Mouse (Mus musculus): ENCODE results near the gene Gm4952.
"Not testable (repeated sequence)": the region's sequence is repeated elsewhere in the genome, so short reads cannot be mapped to it uniquely, and the experiment has no call there.

Gm4952 gene

DNA sequence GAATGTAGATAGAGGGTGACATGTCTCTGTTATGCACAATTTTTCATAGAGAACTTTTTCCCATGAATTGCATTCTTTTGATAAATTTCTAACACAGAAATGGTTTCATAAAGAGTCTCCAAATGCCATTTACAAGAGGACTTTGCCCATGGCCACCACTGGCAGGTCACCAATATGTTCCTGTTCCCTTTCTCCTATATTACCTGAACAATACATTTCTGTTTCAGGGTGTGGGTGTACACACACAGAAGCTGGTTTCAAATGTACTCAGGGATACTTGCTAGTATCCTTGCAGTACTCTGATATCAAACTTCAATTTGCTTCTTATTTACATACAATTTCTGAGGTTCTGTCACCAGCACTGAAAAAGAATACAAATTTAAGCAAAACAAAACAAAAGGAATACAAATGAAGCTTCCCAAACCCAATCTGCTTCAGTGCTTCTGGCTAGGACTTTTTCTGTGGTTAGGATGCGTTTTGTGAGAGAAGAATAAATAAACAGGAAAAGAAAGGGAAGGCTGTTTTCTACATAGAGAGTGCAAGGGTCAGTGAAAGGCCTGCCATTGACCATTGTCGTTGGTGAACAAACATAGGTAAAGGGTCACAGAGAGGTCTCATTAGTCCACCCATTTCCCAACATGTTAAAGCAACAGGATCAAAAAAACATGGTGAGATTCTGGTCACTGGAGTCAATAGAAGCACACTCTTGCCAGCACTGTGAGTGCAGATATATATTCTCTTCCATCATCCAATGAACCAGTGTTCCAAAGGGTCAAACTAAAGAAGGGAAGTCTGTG lies 1.1 kb downstream of the Gm4952 start:
- DNase-seq (ENCODE audit: low spot score in 2 of 2) = no peak

GRCm38 (mm10) chr19:12608336-12608735 lies 8.6 kb downstream of the Gm4952 start:
- no peak for DNase-seq (ENCODE audit: low spot score in 2 of 2)

DNA sequence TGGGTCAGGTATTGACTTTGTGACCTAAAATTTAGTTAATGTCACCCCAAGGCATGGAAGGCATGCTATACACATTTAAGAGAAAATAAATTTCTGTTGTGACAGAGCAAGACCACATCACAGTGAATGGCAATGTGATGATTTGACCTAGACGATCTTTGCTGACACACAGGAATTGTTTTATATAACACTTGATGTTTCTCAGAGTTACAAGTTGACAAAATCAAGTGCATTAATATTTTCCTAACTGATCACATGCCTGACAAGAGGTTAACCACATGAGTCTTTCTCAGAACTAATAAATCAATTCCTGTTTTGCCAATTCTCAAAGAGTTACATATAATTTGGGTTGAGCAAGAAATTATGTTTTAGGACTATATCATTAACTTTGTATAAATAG lies 13.9 kb downstream of the Gm4952 start:
- no peak for DNase-seq (ENCODE audit: low spot score in 2 of 2)

GRCm38 (mm10) chr19:12633176-12633575 lies 33.4 kb downstream of the Gm4952 start, which contains the start of gene Glyat:
Glyat (plus strand) TSS chr19:12633308.
- no peak for DNase-seq (ENCODE audit: low spot score in 2 of 2)

GRCm38 (mm10) chr19:12634259-12634658 lies 34.5 kb downstream of the Gm4952 start:
- DNase-seq (ENCODE audit: low spot score in 2 of 2) = no peak

DNA sequence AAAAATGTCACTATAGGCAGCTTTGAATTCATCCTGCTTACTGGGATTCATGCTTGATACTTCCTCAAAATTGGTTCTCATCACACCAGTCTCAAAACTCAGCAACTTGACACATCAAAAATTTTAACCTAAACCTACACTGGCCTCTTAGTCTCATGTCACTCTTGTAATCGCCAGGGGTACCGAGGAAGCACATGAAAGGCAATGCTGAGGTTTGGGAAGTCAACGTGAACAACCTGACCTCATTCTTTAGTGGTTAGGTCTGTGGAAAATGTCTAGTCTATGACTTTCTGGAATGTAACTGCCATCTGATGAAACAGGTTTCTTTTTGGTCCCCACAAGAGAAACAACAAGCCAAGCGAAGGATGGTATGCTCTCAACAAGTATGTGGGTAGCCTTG lies 35.2 kb downstream of the Gm4952 start:
- no peak for DNase-seq (ENCODE audit: low spot score in 2 of 2)

- DNase-seq (ENCODE audit: low spot score in 2 of 2) = no peak
These were observed 37.1 kb downstream of the Gm4952 start for GRCm38 (mm10) chr19:12636863-12637262.

DNA sequence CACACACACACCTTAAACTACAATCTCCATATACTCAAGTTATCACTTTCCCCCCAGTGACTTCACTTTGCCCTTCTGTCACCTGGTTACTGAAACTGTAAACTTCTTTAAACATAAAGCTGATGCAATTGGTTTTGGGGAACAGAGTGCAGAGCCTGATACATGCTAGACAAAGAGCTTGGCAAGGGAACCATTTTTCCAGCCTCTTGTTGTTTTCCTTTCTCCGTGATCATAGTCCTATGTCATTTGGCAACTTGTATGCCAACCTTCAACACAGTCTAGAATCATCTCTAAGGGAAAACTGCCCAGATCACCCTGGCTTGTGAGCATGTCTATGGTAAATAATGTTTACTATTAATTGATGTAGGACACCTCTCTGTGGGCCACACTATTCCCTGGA lies 38.3 kb downstream of the Gm4952 start:
- no peak for DNase-seq (ENCODE audit: low spot score in 2 of 2)

DNA sequence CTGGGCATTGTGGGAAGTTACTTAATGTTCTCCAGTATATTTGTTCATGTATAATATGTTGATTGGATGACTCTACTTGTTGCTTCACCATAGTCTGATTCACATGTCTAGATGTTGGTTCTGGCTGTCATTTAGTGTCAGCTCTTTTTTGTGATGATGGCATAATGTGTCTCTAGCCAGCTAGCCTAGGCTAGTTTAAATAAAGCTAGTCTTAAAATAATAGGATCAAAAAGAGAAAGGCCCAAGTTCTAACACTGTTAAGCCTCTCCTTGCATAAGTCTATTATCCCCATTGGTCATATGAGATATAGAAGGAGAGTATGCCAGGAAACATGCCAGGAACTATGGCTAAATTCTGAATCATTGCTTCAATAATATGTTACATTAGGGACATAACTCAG lies 49.7 kb downstream of the Gm4952 start:
- no peak for DNase-seq (ENCODE audit: low spot score in 2 of 2)

- DNase-seq (ENCODE audit: low spot score in 2 of 2) = no peak
These were observed 66.4 kb downstream of the Gm4952 start for GRCm38 (mm10) chr19:12666156-12666555.

DNA sequence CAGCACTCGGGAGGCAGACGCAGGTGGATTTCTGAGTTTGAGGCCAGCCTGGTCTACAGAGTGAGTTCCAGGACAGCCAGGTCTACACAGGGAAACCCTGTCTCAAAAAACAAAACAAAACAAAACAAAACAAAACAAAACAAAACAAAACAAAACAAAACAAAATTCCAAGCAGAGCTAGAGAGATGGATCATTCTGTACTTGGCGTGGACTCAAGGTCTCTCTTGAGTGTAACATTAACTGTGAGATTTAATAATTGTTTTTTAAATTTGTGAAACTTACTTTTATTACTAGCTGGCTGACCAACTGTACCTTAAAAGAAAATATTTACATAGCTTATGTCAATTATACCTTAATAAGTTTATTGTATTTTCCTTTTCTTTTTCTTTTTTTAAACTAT lies 68.8 kb downstream of the Gm4952 start:
- not testable (repeated sequence) for DNase-seq (ENCODE audit: low spot score in 2 of 2)

DNA sequence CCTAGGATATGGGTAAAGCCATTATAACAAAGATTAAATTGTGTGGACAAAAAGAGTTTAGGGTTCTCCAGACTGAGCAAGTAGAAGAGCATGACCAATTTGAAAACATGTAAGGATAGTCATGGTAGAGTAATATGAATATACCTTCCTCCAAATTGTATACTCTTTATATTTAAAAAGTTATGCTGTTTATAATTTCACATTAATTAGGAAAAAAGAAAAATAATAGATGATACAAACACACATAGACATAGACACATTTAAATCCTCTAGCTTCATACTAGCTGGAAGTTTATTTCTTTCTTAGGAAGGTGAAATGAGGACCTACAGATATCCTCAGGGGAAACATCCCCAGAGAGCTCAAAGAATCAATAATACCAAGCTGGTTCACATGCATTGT lies 70.4 kb downstream of the Gm4952 start, which contains the start of gene Olfr1442:
Olfr1442 (plus strand) TSS at position 301 of the 400 bp plus-strand sequence.
- no peak for DNase-seq (ENCODE audit: low spot score in 2 of 2)

DNA sequence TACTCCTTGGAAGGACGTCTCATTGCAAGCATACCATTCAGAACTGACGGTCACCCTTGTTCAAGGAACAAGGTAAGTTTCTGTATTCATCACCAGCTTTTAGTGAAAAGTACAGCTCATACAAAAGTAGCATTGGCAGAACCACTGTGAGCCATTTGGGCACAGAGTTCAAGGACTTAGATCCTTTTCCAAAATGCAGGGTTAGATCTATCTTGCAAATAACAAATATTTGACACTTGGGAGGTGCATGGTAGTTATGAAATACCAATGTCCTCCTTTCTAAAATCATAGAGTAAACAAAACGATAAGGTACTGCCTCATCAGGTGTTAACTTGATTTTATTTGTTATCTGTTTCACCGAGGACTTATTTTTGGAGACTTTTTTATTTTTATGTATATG lies 71.3 kb downstream of the Gm4952 start:
- DNase-seq (ENCODE audit: low spot score in 2 of 2) = no peak

DNA sequence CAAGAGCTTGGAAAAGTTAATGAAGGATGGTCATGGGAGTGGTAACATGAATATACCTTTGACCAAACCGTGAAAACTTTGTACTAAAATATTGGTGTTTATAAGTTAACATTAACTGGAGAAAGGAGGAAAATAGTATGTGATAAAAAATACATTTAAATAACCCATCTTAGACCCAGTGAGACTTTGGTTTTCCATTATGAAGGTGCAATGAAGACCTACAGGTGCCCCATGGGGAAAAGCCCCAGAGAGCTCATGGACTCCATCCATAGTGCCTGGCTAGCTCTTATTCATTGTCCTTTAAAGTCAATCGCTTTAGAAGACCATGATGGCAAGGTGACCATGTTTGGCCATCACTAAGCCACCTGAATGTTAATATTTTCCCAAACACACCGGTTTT lies 78.0 kb downstream of the Gm4952 start, which contains the start of gene Olfr1443:
Olfr1443 (plus strand) TSS at position 301 of the 400 bp plus-strand sequence.
- DNase-seq (ENCODE audit: low spot score in 2 of 2) = no peak
